Comparison of ENCODE assay signal across 12 mouse cellular contexts in the genomic region with DNA sequence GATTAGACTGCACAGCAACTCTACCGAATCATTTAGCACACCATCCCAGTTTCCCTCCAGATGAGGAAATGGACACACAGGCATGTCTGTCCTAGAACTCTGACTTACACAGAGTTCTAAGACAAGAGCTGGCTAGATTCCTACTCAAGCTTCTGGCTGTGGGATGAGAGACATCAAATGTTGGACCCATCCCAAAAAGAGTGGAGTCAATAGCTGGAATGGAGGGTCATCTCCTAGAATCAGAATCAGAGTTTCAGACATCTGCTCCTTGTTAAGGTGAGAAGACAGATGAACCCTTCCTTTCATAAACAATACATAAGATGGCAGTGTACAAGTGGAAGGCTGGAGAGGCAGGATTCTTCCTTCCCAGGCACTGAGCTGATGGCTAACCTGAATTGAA.
"Had no signal": no experiment of that assay in that cellular context is flagged by ENCODE, and none has a peak within 500 bp of the region (broad histone marks: within the 10 kb centered on the region; RNA-seq: fewer than 3 reads in every experiment).

No protein-coding gene starts in this region.

- H3K9me3 ChIP-seq: limb, embryonic 12.5 days; liver, embryonic 13.5 days; neural tube, embryonic 12.5 days had no signal

- H3K27ac ChIP-seq: limb, embryonic 12.5 days; liver, embryonic 13.5 days; neural tube, embryonic 12.5 days; stomach, postnatal 0 days had no signal

- H3K9ac ChIP-seq: limb, embryonic 12.5 days; liver, embryonic 13.5 days; liver, postnatal 0 days; neural tube, embryonic 12.5 days had no signal

- H3K27me3 ChIP-seq: limb, embryonic 12.5 days; liver, embryonic 13.5 days; neural tube, embryonic 12.5 days had no signal

- H3K4me2 ChIP-seq: limb, embryonic 12.5 days; liver, embryonic 13.5 days; neural tube, embryonic 12.5 days had no signal

- DNase-seq: kidney, postnatal 36 days; layer of hippocampus, adult 9-11 months; layer of hippocampus, postnatal 36 days; liver; liver, embryonic 13.5 days; liver, postnatal 0 days; lung, postnatal 36 days; midbrain, embryonic 14.5 days; thymus, postnatal 4 days had no signal

- H3K4me1 ChIP-seq: limb, embryonic 12.5 days; neural tube, embryonic 12.5 days had no signal

- H3K4me3 ChIP-seq: limb, embryonic 12.5 days; liver, embryonic 13.5 days; neural tube, embryonic 12.5 days had no signal

- ATAC-seq: liver, postnatal 0 days had no signal
